Mouse (Mus musculus): ENCODE measurements around the gene Mgea5. TPM values are rescaled to one million over a fixed set of nuclear protein-coding genes. Genes with fewer than 3 reads are reported as not detected.
A peak's percentile ranks its signal among the peaks of the same experiment; 100 is the strongest.

Gene Mgea5
- polyA plus RNA-seq, 1 experiment from 2014 or later: 42.9 TPM

DNA sequence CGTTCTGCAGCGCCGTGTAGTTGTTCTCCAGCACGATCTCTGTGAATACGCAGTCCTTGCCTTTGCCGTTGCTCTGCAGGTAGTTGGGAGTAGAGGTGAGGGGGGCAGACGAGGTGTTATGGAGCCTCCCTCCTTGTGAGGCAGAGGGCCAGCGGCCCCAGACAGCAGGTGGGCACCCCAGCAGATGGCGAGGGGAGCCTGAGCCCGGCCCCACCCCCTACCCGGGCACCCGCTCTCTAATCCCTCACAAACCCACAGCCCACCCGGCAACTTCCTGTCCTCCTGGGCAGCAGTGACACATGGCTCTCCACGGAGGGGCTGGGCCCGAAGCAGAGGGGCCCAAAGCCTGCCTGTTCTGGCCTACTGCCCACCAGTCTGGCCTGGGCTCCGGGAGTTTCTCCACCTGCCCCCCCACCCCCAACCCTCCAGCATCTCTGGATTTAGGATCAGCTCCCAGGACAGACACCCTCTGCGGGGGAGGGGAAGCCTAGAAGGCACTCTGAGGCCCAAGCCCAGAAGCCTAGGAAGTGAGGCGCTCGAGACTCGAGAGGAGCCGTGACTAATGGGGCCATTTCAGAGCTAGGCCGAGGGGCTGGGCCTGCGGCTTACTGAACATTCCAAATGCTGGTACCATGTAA lies 46.3 kb downstream of the Mgea5 start:
- Histone ChIP-seq H3K27me3 (ENCODE audit: insufficient read depth, low read length) (peaks cover 79% of the 10 kb centered on the region), H3K4me3 (ENCODE audit: low read length) (peak overlapping the region; percentile 18), H3K4me1 (ENCODE audit: insufficient read depth, low read length) (peaks cover 35% of the 10 kb centered on the region), H3K4me2 (replicated peaks; ENCODE audit: low read depth, low read length) (peak overlapping the region; percentile 53), H3K9ac (replicated peaks; ENCODE audit: low read length) (peak overlapping the region; percentile 54; the same call in 1 of the 2 replicates), H3K9me3 (ENCODE audit: low read length) (no peaks in the 10 kb centered on the region), H3K27ac (ENCODE audit: low read length) (no peak overlapping the region), H3K36me3 (ENCODE audit: insufficient read depth, low read length) (no peaks in the 10 kb centered on the region)
- 0 out of 2 replicates have a peak, but pooled peaks have one; percentile 4 for ATAC-seq (ENCODE audit: low FRiP score, low TSS enrichment)
- 12% methylated on average over 21 of the region's 23 CpGs for WGBS

GRCm38 (mm10) chr19:45736855-45737207 lies 46.8 kb downstream of the Mgea5 start:
- H3K9me3 ChIP-seq (ENCODE audit: low read length): no peaks in the 10 kb centered on the region
- H3K4me2 ChIP-seq (replicated peaks; ENCODE audit: low read depth, low read length): peak overlapping the region; percentile 53
- H3K4me3 ChIP-seq (ENCODE audit: low read length): peak overlapping the region; percentile 18
- ATAC-seq (ENCODE audit: low FRiP score, low TSS enrichment): peak; percentile 56
- peak overlapping the region; percentile 54 for H3K9ac ChIP-seq (replicated peaks; ENCODE audit: low read length)
- peaks cover 30% of the 10 kb centered on the region for H3K4me1 ChIP-seq (ENCODE audit: insufficient read depth, low read length)
- WGBS: 2% methylated on average over 28 of the region's 28 CpGs
- H3K27me3 ChIP-seq (ENCODE audit: insufficient read depth, low read length): peaks cover 74% of the 10 kb centered on the region
- H3K36me3 ChIP-seq (ENCODE audit: insufficient read depth, low read length): no peaks in the 10 kb centered on the region
- no peak overlapping the region for H3K27ac ChIP-seq (ENCODE audit: low read length)

GRCm38 (mm10) chr19:45736241-45736640 lies 47.4 kb downstream of the Mgea5 start:
- peaks cover 27% of the 10 kb centered on the region for H3K4me1 ChIP-seq (ENCODE audit: insufficient read depth, low read length)
- ATAC-seq (ENCODE audit: low FRiP score, low TSS enrichment): no peak
- H3K9me3 ChIP-seq (ENCODE audit: low read length): no peaks in the 10 kb centered on the region
- WGBS: 38% methylated on average over 1 of the region's 1 CpGs
- no peak overlapping the region for H3K4me2 ChIP-seq (replicated peaks; ENCODE audit: low read depth, low read length)
- H3K4me3 ChIP-seq (ENCODE audit: low read length): no peak overlapping the region
- H3K27me3 ChIP-seq (ENCODE audit: insufficient read depth, low read length): peaks cover 68% of the 10 kb centered on the region
- H3K36me3 ChIP-seq (ENCODE audit: insufficient read depth, low read length): no peaks in the 10 kb centered on the region
- no peak overlapping the region for H3K27ac ChIP-seq (ENCODE audit: low read length)
- H3K9ac ChIP-seq (replicated peaks; ENCODE audit: low read length): no peak overlapping the region

DNA sequence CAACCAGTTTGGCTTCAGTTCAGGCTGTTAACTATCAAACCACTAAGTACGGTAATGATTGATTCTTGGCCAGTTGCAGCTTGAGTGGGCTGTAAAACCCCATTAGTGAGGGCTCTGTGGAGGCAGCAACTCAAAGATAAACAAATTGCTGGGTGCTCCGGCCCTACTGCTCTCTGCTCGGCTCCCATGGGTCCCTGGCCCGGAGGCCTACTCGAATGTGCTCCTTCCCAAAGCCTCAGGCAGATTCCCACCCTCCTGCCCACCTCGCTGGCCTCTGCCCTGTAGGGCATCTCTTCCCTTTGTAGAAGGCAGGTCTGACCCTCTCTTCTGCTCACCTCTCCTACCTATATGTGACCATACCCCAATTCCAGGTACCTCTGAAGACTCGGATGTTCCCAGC lies 48.9 kb downstream of the Mgea5 start:
- Histone ChIP-seq H3K9ac (replicated peaks; ENCODE audit: low read length) (no peak overlapping the region), H3K4me3 (ENCODE audit: low read length) (no peak overlapping the region), H3K4me1 (ENCODE audit: insufficient read depth, low read length) (peaks cover 24% of the 10 kb centered on the region), H3K27me3 (ENCODE audit: insufficient read depth, low read length) (peaks cover 62% of the 10 kb centered on the region), H3K27ac (ENCODE audit: low read length) (peak overlapping the region; percentile 57), H3K4me2 (replicated peaks; ENCODE audit: low read depth, low read length) (no peak overlapping the region), H3K36me3 (ENCODE audit: insufficient read depth, low read length) (no peaks in the 10 kb centered on the region), H3K9me3 (ENCODE audit: low read length) (no peaks in the 10 kb centered on the region)
- ATAC-seq (ENCODE audit: low FRiP score, low TSS enrichment): no peak
- WGBS: 25% methylated on average over 7 of the region's 7 CpGs

DNA sequence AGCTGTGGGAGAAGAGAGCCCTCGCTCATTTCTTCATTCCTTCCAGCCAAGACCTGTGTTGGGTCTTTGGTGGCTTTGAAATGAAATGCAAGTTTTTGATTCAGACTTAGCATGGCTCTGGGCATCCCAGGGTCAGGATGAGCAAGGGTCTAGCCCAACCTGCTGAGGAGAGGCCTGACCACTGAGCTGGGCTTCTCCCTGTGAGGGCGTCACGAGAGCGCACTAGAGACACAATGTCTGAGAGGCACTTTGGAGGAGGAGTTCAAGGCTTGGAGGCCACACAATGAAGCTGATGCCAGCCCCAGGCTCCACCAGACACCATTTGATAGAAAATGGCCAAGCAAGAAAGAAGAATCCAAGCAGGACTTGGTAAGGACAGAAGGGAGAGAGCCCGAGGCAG lies 49.4 kb downstream of the Mgea5 start:
- no peak for ATAC-seq (ENCODE audit: low FRiP score, low TSS enrichment)
- Histone ChIP-seq H3K4me1 (ENCODE audit: insufficient read depth, low read length) (peaks cover 24% of the 10 kb centered on the region), H3K27ac (ENCODE audit: low read length) (peak overlapping the region; percentile 57), H3K27me3 (ENCODE audit: insufficient read depth, low read length) (peaks cover 57% of the 10 kb centered on the region), H3K4me3 (ENCODE audit: low read length) (no peak overlapping the region), H3K4me2 (replicated peaks; ENCODE audit: low read depth, low read length) (no peak overlapping the region), H3K9ac (replicated peaks; ENCODE audit: low read length) (no peak overlapping the region), H3K9me3 (ENCODE audit: low read length) (no peaks in the 10 kb centered on the region), H3K36me3 (ENCODE audit: insufficient read depth, low read length) (no peaks in the 10 kb centered on the region)
- 69% methylated on average over 5 of the region's 5 CpGs for WGBS

GRCm38 (mm10) chr19:45733564-45733963 lies 50.1 kb downstream of the Mgea5 start:
- Histone ChIP-seq H3K4me2 (replicated peaks; ENCODE audit: low read depth, low read length) (no peak overlapping the region), H3K9ac (replicated peaks; ENCODE audit: low read length) (no peak overlapping the region), H3K36me3 (ENCODE audit: insufficient read depth, low read length) (no peaks in the 10 kb centered on the region), H3K27ac (ENCODE audit: low read length) (no peak overlapping the region), H3K4me1 (ENCODE audit: insufficient read depth, low read length) (peaks cover 24% of the 10 kb centered on the region), H3K27me3 (ENCODE audit: insufficient read depth, low read length) (peaks cover 50% of the 10 kb centered on the region), H3K4me3 (ENCODE audit: low read length) (no peak overlapping the region), H3K9me3 (ENCODE audit: low read length) (no peaks in the 10 kb centered on the region)
- WGBS: 22% methylated on average over 10 of the region's 10 CpGs
- ATAC-seq (ENCODE audit: low FRiP score, low TSS enrichment): no peak

GRCm38 (mm10) chr19:45731658-45732057 lies 52.0 kb downstream of the Mgea5 start:
- Histone ChIP-seq H3K9ac (replicated peaks; ENCODE audit: low read length) (no peak overlapping the region), H3K4me2 (replicated peaks; ENCODE audit: low read depth, low read length) (no peak overlapping the region), H3K4me3 (ENCODE audit: low read length) (no peak overlapping the region), H3K27ac (ENCODE audit: low read length) (no peak overlapping the region), H3K4me1 (ENCODE audit: insufficient read depth, low read length) (peaks cover 14% of the 10 kb centered on the region), H3K9me3 (ENCODE audit: low read length) (no peaks in the 10 kb centered on the region), H3K27me3 (ENCODE audit: insufficient read depth, low read length) (peaks cover 39% of the 10 kb centered on the region), H3K36me3 (ENCODE audit: insufficient read depth, low read length) (no peaks in the 10 kb centered on the region)
- no peak for ATAC-seq (ENCODE audit: low FRiP score, low TSS enrichment)
- WGBS: 92% methylated on average over 7 of the region's 7 CpGs

DNA sequence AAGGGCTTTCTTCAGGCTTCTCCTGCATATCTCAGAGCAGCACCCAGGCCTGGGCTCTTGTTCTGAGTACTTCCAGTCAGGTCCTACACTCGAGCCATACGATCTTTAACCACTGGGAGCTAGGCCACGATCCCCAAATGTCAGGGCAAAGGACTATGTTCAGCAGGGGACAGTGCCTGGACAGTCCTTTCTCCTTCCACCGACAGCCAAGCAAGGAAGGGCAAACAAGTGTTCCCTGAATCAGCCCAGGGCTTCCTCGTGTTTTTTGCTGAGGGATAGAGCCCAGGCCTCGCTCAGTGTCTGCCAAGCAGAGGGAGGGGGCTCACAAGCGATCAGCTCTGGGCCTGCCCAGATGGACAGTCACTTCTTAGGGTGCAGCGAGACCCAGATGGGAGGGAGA lies 53.6 kb downstream of the Mgea5 start:
- no peak for ATAC-seq (ENCODE audit: low FRiP score, low TSS enrichment)
- WGBS: 79% methylated on average over 8 of the region's 8 CpGs
- H3K4me1 ChIP-seq (ENCODE audit: insufficient read depth, low read length): peaks cover 21% of the 10 kb centered on the region
- H3K9me3 ChIP-seq (ENCODE audit: low read length): no peaks in the 10 kb centered on the region
- no peak overlapping the region for H3K4me2 ChIP-seq (replicated peaks; ENCODE audit: low read depth, low read length)
- no peak overlapping the region for H3K27ac ChIP-seq (ENCODE audit: low read length)
- H3K27me3 ChIP-seq (ENCODE audit: insufficient read depth, low read length): peaks cover 23% of the 10 kb centered on the region
- H3K9ac ChIP-seq (replicated peaks; ENCODE audit: low read length): no peak overlapping the region
- H3K4me3 ChIP-seq (ENCODE audit: low read length): no peak overlapping the region
- H3K36me3 ChIP-seq (ENCODE audit: insufficient read depth, low read length): no peaks in the 10 kb centered on the region

DNA sequence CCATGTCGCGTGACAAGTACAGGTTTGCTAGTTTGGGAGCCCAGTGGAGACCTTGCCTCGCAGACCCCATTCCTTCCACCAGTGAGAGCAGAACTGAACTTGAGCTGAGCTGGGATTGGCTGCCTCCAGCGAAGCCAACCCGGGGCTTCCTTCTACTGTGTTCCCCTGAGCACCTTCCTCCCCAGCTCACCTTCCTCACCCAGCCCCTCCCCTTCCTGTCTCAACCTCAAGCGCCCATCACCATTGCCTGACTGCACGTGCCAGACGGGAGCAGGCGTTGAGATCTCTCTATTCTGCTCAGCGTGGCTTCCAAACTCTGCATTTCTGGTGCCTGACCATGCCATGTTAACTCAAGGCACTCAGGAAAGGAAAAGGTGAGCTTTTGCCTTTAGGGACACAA lies 56.4 kb downstream of the Mgea5 start:
- peaks cover 9% of the 10 kb centered on the region; the same call in 1 of the 2 replicates for H3K27me3 ChIP-seq (ENCODE audit: insufficient read depth, low read length)
- WGBS: 74% methylated on average over 10 of the region's 10 CpGs
- no peak for ATAC-seq (ENCODE audit: low FRiP score, low TSS enrichment)
- H3K4me1 ChIP-seq (ENCODE audit: insufficient read depth, low read length): peaks cover 12% of the 10 kb centered on the region; the same call in 1 of the 2 replicates
- H3K4me3 ChIP-seq (ENCODE audit: low read length): no peak overlapping the region
- no peak overlapping the region for H3K27ac ChIP-seq (ENCODE audit: low read length)
- H3K9me3 ChIP-seq (ENCODE audit: low read length): no peaks in the 10 kb centered on the region
- H3K4me2 ChIP-seq (replicated peaks; ENCODE audit: low read depth, low read length): no peak overlapping the region
- H3K36me3 ChIP-seq (ENCODE audit: insufficient read depth, low read length): no peaks in the 10 kb centered on the region
- H3K9ac ChIP-seq (replicated peaks; ENCODE audit: low read length): no peak overlapping the region

- Histone ChIP-seq H3K9me3 (ENCODE audit: low read length) (no peaks in the 10 kb centered on the region), H3K4me3 (ENCODE audit: low read length) (no peak overlapping the region), H3K27ac (ENCODE audit: low read length) (no peak overlapping the region), H3K4me2 (replicated peaks; ENCODE audit: low read depth, low read length) (no peak overlapping the region), H3K27me3 (ENCODE audit: insufficient read depth, low read length) (peaks cover 9% of the 10 kb centered on the region; the same call in 1 of the 2 replicates), H3K9ac (replicated peaks; ENCODE audit: low read length) (no peak overlapping the region), H3K36me3 (ENCODE audit: insufficient read depth, low read length) (no peaks in the 10 kb centered on the region), H3K4me1 (ENCODE audit: insufficient read depth, low read length) (peaks cover 12% of the 10 kb centered on the region; the same call in 1 of the 2 replicates)
- ATAC-seq (ENCODE audit: low FRiP score, low TSS enrichment): peak; percentile 84
- 9% methylated on average over 14 of the region's 14 CpGs for WGBS
These were observed 57.9 kb downstream of the Mgea5 start for GRCm38 (mm10) chr19:45725677-45726277.

All from kidney, embryonic 16.5 days (tissue).